In genomic region chr5:120647814-120648491, GRCm38 (mm10) we compare ENCODE assay signal across 9 mouse cellular contexts. TPM values are rescaled to one million over a fixed set of nuclear protein-coding genes. Genes with fewer than 3 reads are reported as not detected.
A peak's percentile ranks its signal among the peaks of the same experiment; 100 is the strongest.
DNase-seq lines count a peak whose midpoint lies in the region; ATAC-seq lines count a peak whose summit lies in the region.
"Had no signal": no experiment of that assay in that cellular context is flagged by ENCODE, and none has a peak within 500 bp of the region (broad histone marks: within the 10 kb centered on the region; RNA-seq: fewer than 3 reads in every experiment).

No protein-coding gene starts in this region.

- H3K36me3 ChIP-seq in heart, embryonic 11.5 days (ENCODE audit: control insufficient read depth, insufficient read depth, low read length): no peaks in the 10 kb centered on the region
- H3K36me3 ChIP-seq in midbrain, embryonic 11.5 days (ENCODE audit: control insufficient read depth, insufficient read depth, low read length): no peaks in the 10 kb centered on the region
- H3K36me3 ChIP-seq in midbrain, embryonic 13.5 days: no peaks in the 10 kb centered on the region

- intact Hi-C loops in left cerebral cortex, postnatal 36 days (cut with DNase I): loop anchor here (2.0 kb wide), 2 partner anchors 25 to 27 kb away; no protein-coding TSS in a partner anchor

- H3K4me1 ChIP-seq in heart, embryonic 11.5 days (ENCODE audit: control insufficient read depth, insufficient read depth, low read length): peaks cover 19% of the 10 kb centered on the region
- H3K4me1 ChIP-seq in midbrain, embryonic 11.5 days (ENCODE audit: control insufficient read depth, insufficient read depth, low read length): peaks cover 6% of the 10 kb centered on the region
- H3K4me1 ChIP-seq in midbrain, embryonic 13.5 days (replicated peaks): peaks cover 11% of the 10 kb centered on the region

- H3K27ac ChIP-seq in heart, embryonic 11.5 days (ENCODE audit: low read depth, low read length): no peak overlapping the region
- H3K27ac ChIP-seq in midbrain, embryonic 11.5 days (ENCODE audit: low read depth, low read length): no peak overlapping the region
- no peak overlapping the region for H3K27ac ChIP-seq in midbrain, embryonic 13.5 days

- 26% methylated on average over 12 of the region's 12 CpGs for WGBS in heart, embryonic 11.5 days (ENCODE audit: insufficient replicate concordance)
- 40% methylated on average over 12 of the region's 12 CpGs for WGBS in midbrain, embryonic 11.5 days
- 42% methylated on average over 12 of the region's 12 CpGs for WGBS in midbrain, embryonic 13.5 days

- no peaks in the 10 kb centered on the region for H3K9me3 ChIP-seq in heart, embryonic 11.5 days (replicated peaks; ENCODE audit: control insufficient read depth, low read length)
- H3K9me3 ChIP-seq in midbrain, embryonic 11.5 days (ENCODE audit: control insufficient read depth, low read length): no peaks in the 10 kb centered on the region
- no peaks in the 10 kb centered on the region for H3K9me3 ChIP-seq in midbrain, embryonic 13.5 days

- ATAC-seq in heart, embryonic 11.5 days (replicated peaks; ENCODE audit: insufficient number of reproducible peaks, low FRiP score, low TSS enrichment): no peak
- no peak for ATAC-seq in midbrain, embryonic 11.5 days (ENCODE audit: low FRiP score)
- ATAC-seq in midbrain, embryonic 13.5 days: no peak

- H3K9ac ChIP-seq in heart, embryonic 11.5 days (ENCODE audit: low read depth, low read length): no peak overlapping the region
- no peak overlapping the region for H3K9ac ChIP-seq in midbrain, embryonic 11.5 days (ENCODE audit: low read length)
- H3K9ac ChIP-seq in midbrain, embryonic 13.5 days (replicated peaks): no peak overlapping the region

- peak overlapping the region; percentile 67 for H3K4me2 ChIP-seq in heart, embryonic 11.5 days
- H3K4me2 ChIP-seq in midbrain, embryonic 11.5 days: no peak overlapping the region
- no peak overlapping the region for H3K4me2 ChIP-seq in midbrain, embryonic 13.5 days (replicated peaks)

- no peak overlapping the region; the same call in 1 of the 2 replicates for H3K4me3 ChIP-seq in heart, embryonic 11.5 days (ENCODE audit: low read depth, low read length)
- H3K4me3 ChIP-seq in midbrain, embryonic 11.5 days (ENCODE audit: low read depth, low read length): no peak overlapping the region
- no peak overlapping the region for H3K4me3 ChIP-seq in midbrain, embryonic 13.5 days (replicated peaks)

- peaks cover 19% of the 10 kb centered on the region for H3K27me3 ChIP-seq in heart, embryonic 11.5 days (ENCODE audit: control insufficient read depth, insufficient read depth, low read length)
- H3K27me3 ChIP-seq in midbrain, embryonic 11.5 days (ENCODE audit: control insufficient read depth, insufficient read depth, low read length): peaks cover 20% of the 10 kb centered on the region
- H3K27me3 ChIP-seq in midbrain, embryonic 13.5 days: peaks cover 60% of the 10 kb centered on the region
- H3K27me3 ChIP-seq: Patski had no signal

- DNase-seq in heart, postnatal 4 days: no peak
- peak; percentile 82 for DNase-seq in midbrain, embryonic 11.5 days (ENCODE audit: low spot score, missing footprints)
- DNase-seq in left cerebral cortex, postnatal 36 days (ENCODE audit: low spot score in 2 of 2): peak; percentile 52 to 56
- DNase-seq in thymus, postnatal 14 days: peak; percentile 56
- DNase-seq in layer of hippocampus, adult 9-10 months (ENCODE audit: low spot score): no peak
- no peak for DNase-seq in layer of hippocampus, postnatal 25 days (ENCODE audit: extremely low spot score in 1 of 2, low spot score in 1 of 2)

RNA-seq across cellular contexts. Expression of gene Rasal1, which starts 0.7 kb away (rescaled TPM):
- 0.27 and 0.30 TPM in 2 replicates for polyA plus RNA-seq in heart, embryonic 11.5 days (2014; fragmentation: Nextera tagmentation; extraction: Ambion mirVana)
- under 1 TPM; 0.29 to 0.45 TPM for total RNA-seq in heart, postnatal 4 days (2021)
- polyA plus RNA-seq in midbrain, embryonic 11.5 days (2014; fragmentation: Nextera tagmentation; extraction: Ambion mirVana): 0.14 TPM in 1 of 2 replicates, not detected in the other
- 0.15 TPM in 1 of 2 replicates, not detected in the other for polyA plus RNA-seq in midbrain, embryonic 13.5 days (2015; fragmentation: Nextera tagmentation; extraction: Ambion mirVana)
- 10 to 100 TPM; 90.0 to 92.7 TPM for total RNA-seq in left cerebral cortex, postnatal 36 days (2021)
- 100 to 1,000 TPM in 1 of 2 experiments, 10 to 100 TPM in 1; 92.7 to 100 TPM for total RNA-seq in layer of hippocampus, postnatal 25 days (2021)

RNA-seq across cellular contexts. Expression of gene Cfap73, which starts 13.9 kb away (rescaled TPM):
- not detected in 2 replicates for polyA plus RNA-seq in heart, embryonic 11.5 days (2014; fragmentation: Nextera tagmentation; extraction: Ambion mirVana)
- not detected for total RNA-seq in heart, postnatal 4 days (2021)
- polyA plus RNA-seq in midbrain, embryonic 11.5 days (2014; fragmentation: Nextera tagmentation; extraction: Ambion mirVana): not detected in 2 replicates
- not detected in 2 replicates for polyA plus RNA-seq in midbrain, embryonic 13.5 days (2015; fragmentation: Nextera tagmentation; extraction: Ambion mirVana)
- not detected for total RNA-seq in left cerebral cortex, postnatal 36 days (2021)
- total RNA-seq in layer of hippocampus, postnatal 25 days (2021): under 1 TPM; 0.39 to 0.42 TPM

RNA-seq across cellular contexts. Expression of gene Ddx54, which starts 35.4 kb away (rescaled TPM):
- 22.2 and 23.5 TPM in 2 replicates for polyA plus RNA-seq in heart, embryonic 11.5 days (2014; fragmentation: Nextera tagmentation; extraction: Ambion mirVana)
- 10 to 100 TPM; 30.8 to 32.0 TPM for total RNA-seq in heart, postnatal 4 days (2021)
- 26.4 and 32.2 TPM in 2 replicates for polyA plus RNA-seq in midbrain, embryonic 11.5 days (2014; fragmentation: Nextera tagmentation; extraction: Ambion mirVana)
- 43.9 and 44.3 TPM in 2 replicates for polyA plus RNA-seq in midbrain, embryonic 13.5 days (2015; fragmentation: Nextera tagmentation; extraction: Ambion mirVana)
- 10 to 100 TPM; 36.9 to 43.1 TPM for total RNA-seq in left cerebral cortex, postnatal 36 days (2021)
- total RNA-seq in layer of hippocampus, postnatal 25 days (2021): 10 to 100 TPM; 40.7 to 42.5 TPM

RNA-seq across cellular contexts. Expression of gene Rita1, which starts 35.6 kb away (rescaled TPM):
- polyA plus RNA-seq in heart, embryonic 11.5 days (2014; fragmentation: Nextera tagmentation; extraction: Ambion mirVana): 5.6 and 7.9 TPM in 2 replicates
- 10 to 100 TPM; 10.7 to 10.8 TPM for total RNA-seq in heart, postnatal 4 days (2021)
- 7.9 and 8.9 TPM in 2 replicates for polyA plus RNA-seq in midbrain, embryonic 11.5 days (2014; fragmentation: Nextera tagmentation; extraction: Ambion mirVana)
- polyA plus RNA-seq in midbrain, embryonic 13.5 days (2015; fragmentation: Nextera tagmentation; extraction: Ambion mirVana): 23.0 and 23.9 TPM in 2 replicates
- total RNA-seq in left cerebral cortex, postnatal 36 days (2021): 10 to 100 TPM; 35.7 to 36.3 TPM
- 10 to 100 TPM; 23.9 to 25.5 TPM for total RNA-seq in layer of hippocampus, postnatal 25 days (2021)

RNA-seq across cellular contexts. Expression of gene Iqcd, which starts 59.1 kb away (rescaled TPM):
- 0.18 and 0.54 TPM in 2 replicates for polyA plus RNA-seq in heart, embryonic 11.5 days (2014; fragmentation: Nextera tagmentation; extraction: Ambion mirVana)
- total RNA-seq in heart, postnatal 4 days (2021): not detected
- 0.25 and 0.51 TPM in 2 replicates for polyA plus RNA-seq in midbrain, embryonic 11.5 days (2014; fragmentation: Nextera tagmentation; extraction: Ambion mirVana)
- 1.4 and 2.0 TPM in 2 replicates for polyA plus RNA-seq in midbrain, embryonic 13.5 days (2015; fragmentation: Nextera tagmentation; extraction: Ambion mirVana)
- 1 to 10 TPM in 1 of 2 experiments, under 1 TPM in 1; 0.81 to 1.1 TPM for total RNA-seq in left cerebral cortex, postnatal 36 days (2021)
- total RNA-seq in layer of hippocampus, postnatal 25 days (2021): under 1 TPM; 0.79 to 0.80 TPM

Comparison
In these comparisons a context has a peak if more than half of its experiments do, and no peak if none do; other contexts are left out.
1. DNase-seq: peak in midbrain, embryonic 11.5 days (single experiment), left cerebral cortex, postnatal 36 days (2 of 2) and thymus, postnatal 14 days (single experiment); none in heart, postnatal 4 days (single experiment), layer of hippocampus, adult 9-10 months (single experiment) and layer of hippocampus, postnatal 25 days (0 of 2).
2. RNA of gene Rasal1, which starts 0.7 kb away (total RNA-seq): 92.7 to 100 TPM in layer of hippocampus, postnatal 25 days and 90.0 to 92.7 TPM in left cerebral cortex, postnatal 36 days; 0.29 to 0.45 TPM in heart, postnatal 4 days; every median in the first group is over 10 times any median in the second.